Mouse (Mus musculus): ENCODE results near the gene Scamp3.
A peak's percentile ranks its signal among the peaks of the same experiment; 100 is the strongest.

- TF ChIP-seq TAL1 (IDR thresholded peaks at IDR 0.05; ENCODE audit: low read length) (0 out of 3 replicates have a peak, but pooled peaks have one; percentile 21), GATA1 (IDR thresholded peaks at IDR 0.05; ENCODE audit: low read length) (peak; percentile 25; the same call in 1 of the 2 replicates)
These were observed 41.3 kb upstream of the Scamp3 start, which contains the start of gene Pklr for GRCm38 (mm10) chr3:89135958-89136357.

Measured in erythroblast, embryonic 14.5 days (primary cell).